Mouse (Mus musculus) layer of hippocampus, adult 9-10 months (tissue): ENCODE data around the gene Ier2.
"Not testable (repeated sequence)": the region's sequence is repeated elsewhere in the genome, so short reads cannot be mapped to it uniquely, and the experiment has no call there.

Experiments
- DNase-seq: peaks from one replicate; pipeline ENCODE4 v3.0.0; 2022; ENCODE audit warnings: low spot score

Ier2 gene

GRCm38 (mm10) chr8:84698288-84698687, 35.6 kb upstream of the Ier2 start:
- DNase-seq, result no peak

- DNase-seq, result no peak
Observed at GRCm38 (mm10) chr8:84697166-84698130, 34.8 kb upstream of the Ier2 start.

GRCm38 (mm10) chr8:84695140-84695539, 32.5 kb upstream of the Ier2 start:
- no peak for DNase-seq

- DNase-seq, result no peak
Observed at GRCm38 (mm10) chr8:84693332-84693731, 30.7 kb upstream of the Ier2 start.

GRCm38 (mm10) chr8:84689091-84689915, 26.7 kb upstream of the Ier2 start:
- DNase-seq, result peak; percentile 93

GRCm38 (mm10) chr8:84687705-84688100, 25.1 kb upstream of the Ier2 start, which contains the start of gene Nacc1:
TSS of gene Nacc1 (minus strand) at chr8:84687862.
- no peak for DNase-seq

GRCm38 (mm10) chr8:84687003-84687704, 24.5 kb upstream of the Ier2 start:
- DNase-seq, result no peak

GRCm38 (mm10) chr8:84686191-84687002, 23.7 kb upstream of the Ier2 start, which contains the start of gene Trmt1:
TSS of gene Trmt1 (plus strand) at chr8:84686307.
- no peak for DNase-seq

- no peak for DNase-seq
Observed at GRCm38 (mm10) chr8:84684537-84684936, 21.9 kb upstream of the Ier2 start.

- DNase-seq, result no peak
Observed at GRCm38 (mm10) chr8:84682257-84682656, 19.6 kb upstream of the Ier2 start.

GRCm38 (mm10) chr8:84681476-84681875, 18.8 kb upstream of the Ier2 start:
- DNase-seq, result no peak

- DNase-seq, result no peak
Observed at GRCm38 (mm10) chr8:84677305-84677704, 14.7 kb upstream of the Ier2 start.

- not testable (repeated sequence) for DNase-seq
Observed at GRCm38 (mm10) chr8:84670295-84671006, 7.8 kb upstream of the Ier2 start.

GRCm38 (mm10) chr8:84668731-84669485, 6.3 kb upstream of the Ier2 start:
- no peak for DNase-seq

GRCm38 (mm10) chr8:84668081-84668480, 5.4 kb upstream of the Ier2 start:
- no peak for DNase-seq

GRCm38 (mm10) chr8:84665385-84665893, 2.8 kb upstream of the Ier2 start:
- DNase-seq, result no peak

GRCm38 (mm10) chr8:84664566-84665384, 2.1 kb upstream of the Ier2 start:
- peak; percentile 60 for DNase-seq

- peak; percentile 95 for DNase-seq
Observed at GRCm38 (mm10) chr8:84663483-84664327, 1.1 kb upstream of the Ier2 start.
